Mouse (Mus musculus): ENCODE measurements around the gene Hs6st3.

- no peak for TF ChIP-seq POLR2A (IDR thresholded peaks at IDR 0.05; ENCODE audit: borderline replicate concordance, control insufficient read depth, low read depth, low read length)
- no peak for TF ChIP-seq CTCF (IDR thresholded peaks at IDR 0.05; ENCODE audit: control insufficient read depth, insufficient read depth, low read length)
Observed at GRCm38 (mm10) chr14:119741791-119742190, 603.6 kb downstream of the Hs6st3 start.
